Comparison of ENCODE assay signal across 8 mouse cellular contexts in genomic region chr2:156864481-156864880, GRCm38 (mm10). TPM values are rescaled to one million over a fixed set of nuclear protein-coding genes. Genes with fewer than 3 reads are reported as not detected.
DNase-seq lines count a peak whose midpoint lies in the region; ATAC-seq and TF ChIP-seq lines count a peak whose summit lies in the region.

No protein-coding gene starts in this region.

- ATAC-seq in cerebellum, adult (ENCODE audit: insufficient number of reproducible peaks, low FRiP score, low TSS enrichment), result no peak
- no peak for ATAC-seq in lung, postnatal 0 days
- ATAC-seq in intestine, embryonic 15.5 days, result no peak
- ATAC-seq in stomach, embryonic 14.5 days (ENCODE audit: insufficient number of reproducible peaks, insufficient read depth, low FRiP score, low read depth), result no peak

- DNase-seq in cerebellum, postnatal 10 days, result peak; percentile 52 to 54
- DNase-seq in lung, postnatal 0 days (ENCODE audit: low spot score), result peak; percentile 49
- no peak for DNase-seq in lung, postnatal 10 days
- no peak for DNase-seq in layer of hippocampus, adult 9-11 months
- no peak for DNase-seq in embryo, embryonic 10 days (ENCODE audit: low spot score)

- H3K9me3 ChIP-seq in lung, postnatal 0 days (ENCODE audit: low read length), result no peaks in the 10 kb centered on the region
- H3K9me3 ChIP-seq in intestine, embryonic 15.5 days, result no peaks in the 10 kb centered on the region
- no peaks in the 10 kb centered on the region for H3K9me3 ChIP-seq in stomach, embryonic 14.5 days (ENCODE audit: control insufficient read depth, low read depth, low read length)

- peak overlapping the region; percentile 87; the same call in 1 of the 2 replicates for H3K4me3 ChIP-seq in lung, postnatal 0 days (ENCODE audit: low read depth, low read length)
- H3K4me3 ChIP-seq in intestine, embryonic 15.5 days (replicated peaks), result peak overlapping the region; percentile 99
- H3K4me3 ChIP-seq in stomach, embryonic 14.5 days (ENCODE audit: low read depth, low read length), result peak overlapping the region; percentile 99; the same call in 1 of the 2 replicates

- 0 out of 2 replicates have a peak overlapping the region, but pooled peaks have one; percentile 90 for H3K9ac ChIP-seq in lung, postnatal 0 days (replicated peaks; ENCODE audit: low read depth)
- no peak overlapping the region for H3K9ac ChIP-seq in intestine, embryonic 15.5 days
- H3K9ac ChIP-seq in stomach, embryonic 14.5 days (replicated peaks; ENCODE audit: low read depth, low read length), result no peak overlapping the region; the same call in 1 of the 2 replicates

- peak overlapping the region; percentile 97 for H3K27ac ChIP-seq in lung, postnatal 0 days (ENCODE audit: low read length)
- no peak overlapping the region for H3K27ac ChIP-seq in intestine, embryonic 15.5 days
- peak overlapping the region; percentile 77; the same call in 1 of the 2 replicates for H3K27ac ChIP-seq in stomach, embryonic 14.5 days (ENCODE audit: low read length)

- TF ChIP-seq EP300 in lung, postnatal 0 days (IDR thresholded peaks at IDR 0.05), result no peak

- peak overlapping the region; percentile 69 for H3K4me2 ChIP-seq in lung, postnatal 0 days (replicated peaks; ENCODE audit: low read depth, low read length)
- H3K4me2 ChIP-seq in intestine, embryonic 15.5 days (replicated peaks), result peak overlapping the region; percentile 65
- H3K4me2 ChIP-seq in stomach, embryonic 14.5 days (replicated peaks; ENCODE audit: low read depth, low read length), result peak overlapping the region; percentile 91

- peaks cover 11% of the 10 kb centered on the region; the same call in 1 of the 2 replicates for H3K4me1 ChIP-seq in lung, postnatal 0 days (ENCODE audit: insufficient read depth, low read depth, low read length)
- H3K4me1 ChIP-seq in intestine, embryonic 15.5 days (replicated peaks), result peaks cover 12% of the 10 kb centered on the region
- peaks cover 15% of the 10 kb centered on the region for H3K4me1 ChIP-seq in stomach, embryonic 14.5 days (ENCODE audit: control insufficient read depth, insufficient read depth, low read length)

- no peaks in the 10 kb centered on the region for H3K27me3 ChIP-seq in lung, postnatal 0 days (replicated peaks; ENCODE audit: insufficient read depth, low read length)
- H3K27me3 ChIP-seq in intestine, embryonic 15.5 days (replicated peaks), result no peaks in the 10 kb centered on the region
- no peaks in the 10 kb centered on the region for H3K27me3 ChIP-seq in stomach, embryonic 14.5 days (ENCODE audit: control insufficient read depth, insufficient read depth, low read length)

- peaks cover 5% of the 10 kb centered on the region; the same call in 1 of the 2 replicates for H3K36me3 ChIP-seq in lung, postnatal 0 days (ENCODE audit: insufficient read depth, low read length)
- H3K36me3 ChIP-seq in intestine, embryonic 15.5 days, result peaks cover 8% of the 10 kb centered on the region
- H3K36me3 ChIP-seq in stomach, embryonic 14.5 days (ENCODE audit: control insufficient read depth, insufficient read depth, low read length), result peaks cover 14% of the 10 kb centered on the region

- 52% methylated on average over 3 of the region's 3 CpGs for WGBS in lung, postnatal 0 days
- WGBS in intestine, embryonic 15.5 days, result 66% methylated on average over 3 of the region's 3 CpGs
- 75% methylated on average over 3 of the region's 3 CpGs for WGBS in stomach, embryonic 14.5 days

- no peak for TF ChIP-seq CTCF in lung, postnatal 0 days (IDR thresholded peaks at IDR 0.05)

RNA-seq across cellular contexts. Expression of gene Rab5if, which starts 1.6 kb away (rescaled TPM):
- polyA plus RNA-seq in lung, postnatal 0 days (2015; fragmentation: Nextera tagmentation; extraction: Ambion mirVana), result 271 and 290 TPM in 2 replicates
- 304 and 311 TPM in 2 replicates for polyA plus RNA-seq in intestine, embryonic 15.5 days (2015; fragmentation: Nextera tagmentation; extraction: Ambion mirVana)
- 189 and 202 TPM in 2 replicates for polyA plus RNA-seq in stomach, embryonic 14.5 days (2014; fragmentation: Nextera tagmentation; extraction: Ambion mirVana)

RNA-seq across cellular contexts. Expression of gene 4930518I15Rik, which starts 6.7 kb away (rescaled TPM):
- 4.1 and 5.5 TPM in 2 replicates for polyA plus RNA-seq in lung, postnatal 0 days (2015; fragmentation: Nextera tagmentation; extraction: Ambion mirVana)
- 5.3 and 6.7 TPM in 2 replicates for polyA plus RNA-seq in intestine, embryonic 15.5 days (2015; fragmentation: Nextera tagmentation; extraction: Ambion mirVana)
- polyA plus RNA-seq in stomach, embryonic 14.5 days (2014; fragmentation: Nextera tagmentation; extraction: Ambion mirVana), result 8.0 and 9.1 TPM in 2 replicates

RNA-seq across cellular contexts. Expression of gene Sla2, which starts 22.5 kb away (rescaled TPM):
- polyA plus RNA-seq in lung, postnatal 0 days (2015; fragmentation: Nextera tagmentation; extraction: Ambion mirVana), result 0.49 and 0.65 TPM in 2 replicates
- polyA plus RNA-seq in intestine, embryonic 15.5 days (2015; fragmentation: Nextera tagmentation; extraction: Ambion mirVana), result 0.53 and 0.66 TPM in 2 replicates
- 0.22 and 0.28 TPM in 2 replicates for polyA plus RNA-seq in stomach, embryonic 14.5 days (2014; fragmentation: Nextera tagmentation; extraction: Ambion mirVana)

RNA-seq across cellular contexts. Expression of gene Tgif2, which starts 24.7 kb away (rescaled TPM):
- polyA plus RNA-seq in lung, postnatal 0 days (2015; fragmentation: Nextera tagmentation; extraction: Ambion mirVana), result 13.7 and 15.1 TPM in 2 replicates
- 34.3 and 38.3 TPM in 2 replicates for polyA plus RNA-seq in intestine, embryonic 15.5 days (2015; fragmentation: Nextera tagmentation; extraction: Ambion mirVana)
- 67.1 and 73.7 TPM in 2 replicates for polyA plus RNA-seq in stomach, embryonic 14.5 days (2014; fragmentation: Nextera tagmentation; extraction: Ambion mirVana)

Comparison
In these comparisons a context has a peak if more than half of its experiments do, and no peak if none do; other contexts are left out.
1. DNase-seq: peak in cerebellum, postnatal 10 days (2 of 2) and lung, postnatal 0 days (single experiment); none in lung, postnatal 10 days (single experiment), layer of hippocampus, adult 9-11 months (single experiment) and embryo, embryonic 10 days (single experiment).
2. Peak in every context shown above with its lines, with median percentiles within 50 percentile points of each other: H3K4me2 ChIP-seq and H3K4me3 ChIP-seq.